Mouse (Mus musculus) effector memory CD4-positive, alpha-beta T cell, adult 7 months (primary cell): Measurements from ENCODE around the gene Disc1. TPM values are rescaled to one million over a fixed set of nuclear protein-coding genes. Genes with fewer than 3 reads are reported as not detected.

ENCODE experiments used
- polyA plus RNA-seq: library from polyadenylated mRNA; unstranded; fragments of 100-300 nt; shearing (Covaris generic); gene quantifications from one replicate; pipeline ENCODE4 v1.2.1, GENCODE M21; 2017

Disc1 gene
- polyA plus RNA-seq: 6.8 TPM

GRCm38 (mm10) chr8:125053505-125054435, at the start of gene Disc1:
Gene Disc1 (plus strand): TSS chr8:125054195.

GRCm38 (mm10) chr8:125012695-125013627, 41.0 kb upstream of the Disc1 start, which contains the start of gene Tsnax:
Gene Tsnax (plus strand): TSS chr8:125012997.

Other genes with a start within 250 kb of the Disc1 start
- 48.2 TPM for gene Gnpat, start 191.2 kb upstream of the Disc1 start, polyA plus RNA-seq
- 15.1 TPM for gene 2810004N23Rik, start 191.1 kb upstream of the Disc1 start, polyA plus RNA-seq
- 5.1 TPM for gene Exoc8, start 156.5 kb upstream of the Disc1 start, polyA plus RNA-seq
- gene Sprtn, start 156.3 kb upstream of the Disc1 start, polyA plus RNA-seq: 5.7 TPM
- 42.7 TPM for gene Egln1, start 104.9 kb upstream of the Disc1 start, polyA plus RNA-seq
- gene Tsnax, start 41.2 kb upstream of the Disc1 start, polyA plus RNA-seq: 75.2 TPM